Mouse (Mus musculus) lung, embryonic 14.5 days (tissue): ENCODE measurements around the gene Ciao1. TPM values are rescaled to one million over a fixed set of nuclear protein-coding genes. Genes with fewer than 3 reads are reported as not detected.

Experiments
- ATAC-seq: fragments of 200-750 bp; cut with Nextera tagmentation; 2 replicates; pipeline ENCODE4 v1.8.0; 2017; ENCODE audit warnings: mild to moderate bottlenecking, moderate TSS enrichment, moderate library complexity; ENCODE audit not compliant: insufficient read depth
- DNase-seq: peaks from one replicate; pipeline ENCODE4 v3.0.0-alpha.2; 2015
- H3K27ac ChIP-seq: fragments of 300-500 bp; sonication (generic); 2 replicates; pipeline ENCODE4 v1.5.1; 2014; ENCODE audit warnings: low read depth, mild to moderate bottlenecking, moderate library complexity
- H3K27me3 ChIP-seq: fragments of 300-500 bp; sonication (generic); 2 replicates; pipeline ENCODE4 v1.6.1; 2014; ENCODE audit warnings: low read length, control low read depth; ENCODE audit not compliant: insufficient read depth
- H3K36me3 ChIP-seq: fragments of 300-500 bp; sonication (generic); 2 replicates; pipeline ENCODE4 v1.6.1; 2014; ENCODE audit warnings: control low read depth; ENCODE audit not compliant: insufficient read depth
- H3K4me1 ChIP-seq: fragments of 300-500 bp; sonication (generic); 2 replicates; pipeline ENCODE4 v1.6.1; 2014; ENCODE audit warnings: antibody characterized with exemption, control low read depth; ENCODE audit not compliant: insufficient read depth
- H3K4me2 ChIP-seq: fragments of 300-500 bp; sonication (generic); 2 replicates; pipeline ENCODE4 v1.6.1; 2014; ENCODE audit warnings: mild to moderate bottlenecking
- H3K4me3 ChIP-seq: fragments of 300-500 bp; sonication (generic); 2 replicates; pipeline ENCODE4 v1.5.1; 2014; ENCODE audit warnings: low read depth, low read length
- H3K9ac ChIP-seq: fragments of 300-500 bp; sonication (generic); 2 replicates; pipeline ENCODE4 v1.6.1; 2014
- H3K9me3 ChIP-seq: fragments of 300-500 bp; sonication (generic); 2 replicates; pipeline ENCODE4 v1.6.1; 2016; ENCODE audit warnings: low read depth, low read length, control low read depth
- CTCF ChIP-seq: IDR thresholded peaks from 2 replicates; pipeline ENCODE4 v1.5.1; 2016; ENCODE audit warnings: antibody characterized with exemption, low read depth
- WGBS: fragments of 180-500 bp; shearing (Covaris S2); extraction: QIAGEN DNeasy Blood & Tissue Kit; methylation state at CpG from one replicate; pipeline ENCODE4 v1.1.7; 2014; 5-methylcytosine and 5-hydroxymethylcytosine counted together
- polyA plus RNA-seq: library from polyadenylated mRNA; unstranded; fragments of >200 nt; fragmentation: Nextera tagmentation; extraction: Ambion mirVana; gene quantifications from 2 replicates; pipeline ENCODE4 v1.2.1, GENCODE M21; 2014

The Ciao1 gene
- polyA plus RNA-seq, 1 experiment from 2014 or later = 58.5 TPM

DNA sequence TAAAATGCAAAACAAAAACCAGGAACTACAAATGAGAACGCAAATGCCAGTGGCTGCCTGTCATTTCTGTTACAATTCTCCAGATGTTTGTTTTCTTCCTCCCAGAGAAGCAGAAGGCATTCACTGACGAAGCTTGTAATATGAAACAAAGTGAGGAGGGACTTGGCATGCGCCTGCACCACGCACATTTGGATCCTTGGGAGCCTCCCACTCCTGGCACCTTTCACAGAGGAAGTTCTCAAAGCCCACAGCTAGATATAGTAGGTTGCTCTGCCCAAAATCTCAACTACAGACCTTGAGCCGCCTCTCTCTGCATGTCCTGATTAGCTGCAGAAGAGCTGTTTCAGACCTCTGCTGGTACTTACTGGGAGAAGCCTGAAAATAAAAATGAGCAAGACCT lies 11.7 kb upstream of the Ciao1 start:
- Histone ChIP-seq H3K36me3 (peaks cover 30% of the 10 kb centered on the region), H3K27ac (no peak overlapping the region), H3K27me3 (no peaks in the 10 kb centered on the region), H3K4me1 (no peaks in the 10 kb centered on the region), H3K9ac (no peak overlapping the region), H3K4me2 (no peak overlapping the region), H3K4me3 (no peak overlapping the region), H3K9me3 (no peaks in the 10 kb centered on the region)
- ATAC-seq (no peak), DNase-seq (peak; percentile 18)
- WGBS = 81% methylated on average over 5 of the region's 5 CpGs
- TF ChIP-seq CTCF = no peak

DNA sequence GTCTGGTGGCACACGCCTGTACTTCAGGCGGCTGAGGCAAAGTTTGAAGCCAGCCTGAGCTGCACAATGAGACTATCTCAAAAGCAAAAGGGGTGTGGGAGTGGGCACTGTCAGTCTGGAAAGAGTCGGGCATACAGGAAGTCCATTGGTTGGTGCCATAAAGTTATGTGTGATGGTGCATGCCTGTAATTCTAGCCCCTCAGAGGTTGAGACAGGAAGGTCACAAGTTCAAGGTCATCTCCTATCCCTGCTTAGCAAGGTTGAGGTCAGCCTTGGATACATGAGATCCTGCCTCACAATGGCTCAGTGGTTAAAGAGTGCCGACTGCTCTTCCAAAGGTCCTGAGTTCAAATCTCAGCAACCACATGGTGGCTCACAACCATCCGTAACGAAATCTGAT lies 7.7 kb upstream of the Ciao1 start:
- Histone ChIP-seq H3K36me3 (peaks cover 37% of the 10 kb centered on the region), H3K9ac (no peak overlapping the region), H3K9me3 (no peaks in the 10 kb centered on the region), H3K4me1 (no peaks in the 10 kb centered on the region), H3K27me3 (no peaks in the 10 kb centered on the region), H3K4me3 (no peak overlapping the region), H3K4me2 (no peak overlapping the region), H3K27ac (no peak overlapping the region)
- ATAC-seq (no peak), DNase-seq (no peak)
- no peak for TF ChIP-seq CTCF
- WGBS = 85% methylated on average over 6 of the region's 6 CpGs

- Histone ChIP-seq H3K4me3 (no peak overlapping the region), H3K36me3 (peaks cover 35% of the 10 kb centered on the region), H3K9me3 (no peaks in the 10 kb centered on the region), H3K4me2 (no peak overlapping the region), H3K4me1 (no peaks in the 10 kb centered on the region), H3K9ac (no peak overlapping the region), H3K27me3 (no peaks in the 10 kb centered on the region), H3K27ac (no peak overlapping the region)
- DNase-seq = no peak
- ATAC-seq = no peak
- WGBS = 87% methylated on average over 3 of the region's 3 CpGs
- TF ChIP-seq CTCF = no peak
Observed at GRCm38 (mm10) chr2:127254604-127255134, 7.1 kb upstream of the Ciao1 start.

DNA sequence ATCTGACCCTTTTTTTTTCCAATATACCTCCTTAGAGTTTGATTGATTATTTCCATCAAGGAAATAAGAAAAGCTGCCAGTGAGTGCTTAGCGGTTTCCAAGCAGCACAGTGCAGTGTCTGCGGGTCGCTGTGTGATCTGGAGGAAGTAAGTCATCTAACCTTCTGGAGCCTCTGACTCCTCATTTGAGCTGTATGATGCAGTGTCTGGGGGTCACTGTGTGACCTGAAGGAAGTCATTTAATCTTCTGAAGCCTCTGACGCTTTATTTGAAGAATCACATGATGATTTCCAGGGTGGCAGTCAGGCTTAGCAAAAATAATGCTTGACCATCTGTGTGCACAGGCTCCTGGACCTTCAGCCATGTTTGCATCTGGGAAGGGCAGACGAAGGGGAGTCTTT lies 5.2 kb upstream of the Ciao1 start:
- 64% methylated on average over 5 of the region's 5 CpGs for WGBS
- Histone ChIP-seq H3K4me1 (no peaks in the 10 kb centered on the region), H3K9ac (no peak overlapping the region), H3K4me2 (no peak overlapping the region), H3K4me3 (no peak overlapping the region), H3K36me3 (peaks cover 17% of the 10 kb centered on the region), H3K27ac (no peak overlapping the region), H3K9me3 (no peaks in the 10 kb centered on the region), H3K27me3 (no peaks in the 10 kb centered on the region)
- DNase-seq (no peak), ATAC-seq (no peak)
- no peak for TF ChIP-seq CTCF

GRCm38 (mm10) chr2:127251880-127252527 lies 4.4 kb upstream of the Ciao1 start:
- H3K36me3 ChIP-seq = peaks cover 10% of the 10 kb centered on the region
- H3K4me2 ChIP-seq = no peak overlapping the region
- no peak overlapping the region for H3K4me3 ChIP-seq
- no peak overlapping the region for H3K27ac ChIP-seq
- H3K9me3 ChIP-seq = no peaks in the 10 kb centered on the region
- H3K27me3 ChIP-seq = no peaks in the 10 kb centered on the region
- WGBS = 61% methylated on average over 3 of the region's 3 CpGs
- no peak for TF ChIP-seq CTCF
- ATAC-seq = no peak
- no peaks in the 10 kb centered on the region for H3K4me1 ChIP-seq
- DNase-seq = no peak
- H3K9ac ChIP-seq = no peak overlapping the region

- Histone ChIP-seq H3K4me3 (no peak overlapping the region), H3K27ac (no peak overlapping the region), H3K9ac (no peak overlapping the region), H3K4me1 (no peaks in the 10 kb centered on the region), H3K36me3 (peaks cover 9% of the 10 kb centered on the region; the same call in 1 of the 2 replicates), H3K4me2 (no peak overlapping the region), H3K9me3 (no peaks in the 10 kb centered on the region), H3K27me3 (no peaks in the 10 kb centered on the region)
- DNase-seq (no peak), ATAC-seq (no peak)
- TF ChIP-seq CTCF = no peak
- WGBS = 74% methylated on average over 3 of the region's 3 CpGs
Observed at GRCm38 (mm10) chr2:127251457-127251856, 3.8 kb upstream of the Ciao1 start.

DNA sequence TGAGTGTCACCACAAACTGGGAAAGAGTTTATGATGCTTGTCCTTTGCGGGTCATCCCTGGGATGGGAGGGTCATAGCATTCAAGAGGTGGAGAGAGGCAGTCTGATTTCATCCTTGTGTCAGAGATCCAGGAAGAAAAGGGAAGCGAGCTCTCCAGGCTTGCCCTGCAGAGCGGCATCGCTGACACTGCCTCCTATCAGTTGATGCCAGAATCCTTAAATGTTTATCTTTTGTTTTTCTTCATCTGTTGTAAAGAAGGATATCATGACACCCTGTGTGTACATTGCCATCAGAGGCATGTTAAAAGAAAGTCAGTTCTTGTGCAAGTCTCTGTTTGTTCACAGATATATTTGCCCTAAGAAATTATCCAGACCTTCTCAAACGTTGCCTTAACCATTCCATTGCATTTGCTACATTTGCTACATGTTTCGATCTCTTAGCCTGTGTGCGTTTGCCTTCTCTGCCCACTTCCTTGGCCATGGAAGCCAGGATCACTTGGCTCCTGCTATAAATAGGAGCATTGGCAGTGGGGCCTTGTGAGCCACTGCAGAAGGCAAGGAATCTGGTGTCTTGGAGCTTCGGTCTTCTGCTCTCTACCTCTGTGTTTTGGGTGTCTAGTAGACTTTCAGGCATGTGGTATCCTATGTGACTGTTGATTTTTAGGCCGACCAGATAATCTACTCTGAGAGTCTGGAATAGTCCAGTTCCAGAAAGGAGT lies 2.8 kb upstream of the Ciao1 start:
- Histone ChIP-seq H3K9me3 (no peaks in the 10 kb centered on the region), H3K4me2 (no peak overlapping the region), H3K9ac (no peak overlapping the region), H3K27me3 (no peaks in the 10 kb centered on the region), H3K4me3 (no peak overlapping the region), H3K27ac (no peak overlapping the region), H3K36me3 (peaks cover 19% of the 10 kb centered on the region), H3K4me1 (no peaks in the 10 kb centered on the region)
- ATAC-seq (no peak), DNase-seq (no peak)
- TF ChIP-seq CTCF = no peak
- whole genome bisulfite sequencing = 88% methylated on average over 9 of the region's 9 CpGs
